Mouse (Mus musculus) embryonic facial prominence, embryonic 11.5 days (tissue): ENCODE data around the gene Ncapd2. TPM values are rescaled to one million over a fixed set of nuclear protein-coding genes. Genes with fewer than 3 reads are reported as not detected.

ENCODE experiments used
- ATAC-seq: fragments of 200-750 bp; cut with Nextera tagmentation; replicated peaks from 2 replicates; pipeline ENCODE4 v1.8.0; 2017; ENCODE audit warnings: low read depth; ENCODE audit not compliant: insufficient number of reproducible peaks, low FRiP score, low TSS enrichment
- DNase-seq: peaks from one replicate; pipeline ENCODE4 v3.0.0-alpha.2; 2015; ENCODE audit warnings: low spot score
- H3K27ac ChIP-seq: fragments of 300-500 bp; sonication (generic); replicated peaks from 2 replicates; pipeline ENCODE4 v1.5.1; 2014; ENCODE audit warnings: mild to moderate bottlenecking, low read depth, low read length, control low read depth
- H3K27me3 ChIP-seq: fragments of 300-500 bp; sonication (generic); 2 replicates; pipeline ENCODE4 v1.6.1; 2014; ENCODE audit warnings: mild to moderate bottlenecking, low read length, moderate library complexity, mixed read lengths; ENCODE audit not compliant: control insufficient read depth, insufficient read depth
- H3K36me3 ChIP-seq: fragments of 300-500 bp; sonication (generic); replicated peaks from 2 replicates; pipeline ENCODE4 v1.6.1; 2014; ENCODE audit warnings: low read depth, mild to moderate bottlenecking, low read length, moderate library complexity, mixed read lengths; ENCODE audit not compliant: control insufficient read depth, insufficient read depth
- H3K4me1 ChIP-seq: fragments of 300-500 bp; sonication (generic); 2 replicates; pipeline ENCODE4 v1.6.1; 2014; ENCODE audit warnings: low read length, mixed read lengths; ENCODE audit not compliant: control insufficient read depth, insufficient read depth
- H3K4me2 ChIP-seq: fragments of 300-500 bp; sonication (generic); 2 replicates; pipeline ENCODE4 v1.6.1; 2014; ENCODE audit warnings: low read depth, mild to moderate bottlenecking, control low read depth, low read length, moderate library complexity
- H3K4me3 ChIP-seq: fragments of 300-500 bp; sonication (generic); 2 replicates; pipeline ENCODE4 v1.5.1; 2014; ENCODE audit warnings: low read depth, low read length, control low read depth
- H3K9ac ChIP-seq: fragments of 300-500 bp; sonication (generic); replicated peaks from 2 replicates; pipeline ENCODE4 v1.6.1; 2014; ENCODE audit warnings: mild to moderate bottlenecking, control low read depth, low read length
- H3K9me3 ChIP-seq: fragments of 300-500 bp; sonication (generic); replicated peaks from 2 replicates; pipeline ENCODE4 v1.6.1; 2016; ENCODE audit warnings: mild to moderate bottlenecking, low read length, inconsistent platforms, mixed read lengths; ENCODE audit not compliant: control insufficient read depth
- WGBS: fragments of 180-500 bp; shearing (Covaris S2); extraction: QIAGEN DNeasy Blood & Tissue Kit; methylation state at CpG from one replicate; pipeline ENCODE4 v1.1.7; 2014; 5-methylcytosine and 5-hydroxymethylcytosine counted together
- microRNA-seq: library from miRNA; unstranded; fragments of <30 nt; microRNA quantifications from one replicate; pipeline ENCODE4, GENCODE M21; 2016; ENCODE audit warnings: borderline number of aligned reads
- polyA plus RNA-seq: library from polyadenylated mRNA; unstranded; fragments of >200 nt; fragmentation: Nextera tagmentation; extraction: Ambion mirVana; gene quantifications from 2 replicates; pipeline ENCODE4 v1.2.1, GENCODE M21; 2014

Ncapd2 gene
- polyA plus RNA-seq, 1 experiment from 2014 or later = 136 TPM

DNA sequence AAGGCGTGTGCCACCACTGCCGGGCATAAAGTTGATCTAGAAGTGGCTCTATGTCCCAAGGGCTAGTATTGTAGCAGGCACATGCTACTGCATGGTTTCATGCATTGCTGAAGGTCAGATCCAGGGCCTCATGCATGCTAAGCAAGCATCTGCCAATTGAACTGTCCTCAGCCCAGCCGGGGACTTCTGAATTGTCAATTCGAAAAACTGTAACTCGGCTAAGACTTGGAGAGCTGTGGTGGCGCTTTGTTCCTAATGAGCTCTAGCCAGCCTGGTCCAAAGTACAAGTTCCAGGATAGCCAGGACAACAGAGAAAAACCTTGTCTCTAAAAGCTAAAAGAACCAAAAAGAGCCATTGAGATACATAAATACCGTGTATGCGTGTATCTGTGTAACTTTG is 72.1 kb downstream of the Ncapd2 start:
- ATAC-seq (no peak), DNase-seq (no peak)
- Histone ChIP-seq H3K27ac (no peak overlapping the region), H3K36me3 (peaks cover 41% of the 10 kb centered on the region), H3K9ac (no peak overlapping the region), H3K9me3 (no peaks in the 10 kb centered on the region), H3K4me2 (no peak overlapping the region), H3K4me3 (no peak overlapping the region), H3K27me3 (no peaks in the 10 kb centered on the region), H3K4me1 (no peaks in the 10 kb centered on the region)
- WGBS = 95% methylated on average over 8 of the region's 8 CpGs

Small RNAs within 50 kb of the gene (microRNA-seq; reads per million reads assigned to microRNA genes)
- gene Mir3098 (not detected), gene Mir8113 (not detected)

Other genes starting within 250 kb of the Ncapd2 start
- gene Cops7a, start 226.2 kb downstream of the Ncapd2 start, polyA plus RNA-seq = 118 and 125 TPM in 2 replicates
- gene Pianp, start 195.0 kb downstream of the Ncapd2 start, polyA plus RNA-seq = 1.1 and 1.9 TPM in 2 replicates
- 7.7 and 10.6 TPM in 2 replicates for gene Zfp384, start 182.6 kb downstream of the Ncapd2 start, polyA plus RNA-seq
- gene Ing4, start 151.9 kb downstream of the Ncapd2 start, polyA plus RNA-seq = 141 and 145 TPM in 2 replicates
- 10.0 and 12.5 TPM in 2 replicates for gene Acrbp, start 142.0 kb downstream of the Ncapd2 start, polyA plus RNA-seq
- 0.25 and 0.49 TPM in 2 replicates for gene Lpar5, start 123.8 kb downstream of the Ncapd2 start, polyA plus RNA-seq
- gene Chd4, start 95.7 kb downstream of the Ncapd2 start, polyA plus RNA-seq = 93.2 and 94.5 TPM in 2 replicates
- gene Nop2, start 59.8 kb downstream of the Ncapd2 start, polyA plus RNA-seq = 66.3 and 69.8 TPM in 2 replicates
- gene Iffo1, start 46.5 kb downstream of the Ncapd2 start, polyA plus RNA-seq = 7.0 and 10.3 TPM in 2 replicates
- 2,314 and 2,539 TPM in 2 replicates for gene Gapdh, start 25.2 kb downstream of the Ncapd2 start, polyA plus RNA-seq
- gene Mrpl51, start 100 bp upstream of the Ncapd2 start, polyA plus RNA-seq = 205 and 217 TPM in 2 replicates
- 1.2 and 1.4 TPM in 2 replicates for gene Vamp1, start 23.9 kb upstream of the Ncapd2 start, polyA plus RNA-seq
- gene Tapbpl, start 40.2 kb upstream of the Ncapd2 start, polyA plus RNA-seq = 1.0 and 1.1 TPM in 2 replicates
- gene Cd27, start 45.3 kb upstream of the Ncapd2 start, polyA plus RNA-seq = 0.22 TPM in 1 of 2 replicates, not detected in the other
- 0.22 TPM in 1 of 2 replicates, not detected in the other for gene Tuba3a, start 94.3 kb upstream of the Ncapd2 start, polyA plus RNA-seq
- 22.8 and 24.3 TPM in 2 replicates for gene Ltbr, start 122.2 kb upstream of the Ncapd2 start, polyA plus RNA-seq
- 0.88 and 1.1 TPM in 2 replicates for gene Scnn1a, start 129.0 kb upstream of the Ncapd2 start, polyA plus RNA-seq
- 36.6 and 39.5 TPM in 2 replicates for gene Tnfrsf1a, start 157.7 kb upstream of the Ncapd2 start, polyA plus RNA-seq
- gene Plekhg6, start 189.1 kb upstream of the Ncapd2 start, polyA plus RNA-seq = 0.08 and 0.20 TPM in 2 replicates